Mouse (Mus musculus) hindbrain, embryonic 12.5 days (tissue): ENCODE results near the gene Gm6525. TPM values are rescaled to one million over a fixed set of nuclear protein-coding genes. Genes with fewer than 3 reads are reported as not detected.

Experiments used
- ATAC-seq: fragments of 200-750 bp; cut with Nextera tagmentation; 2 replicates; pipeline ENCODE4 v1.8.0; 2017; ENCODE audit warnings: moderate TSS enrichment; ENCODE audit not compliant: low FRiP score
- H3K27ac ChIP-seq: fragments of 300-500 bp; sonication (generic); 2 replicates; pipeline ENCODE4 v1.5.1; 2016; ENCODE audit warnings: mild to moderate bottlenecking
- H3K27me3 ChIP-seq: fragments of 300-500 bp; sonication (generic); 2 replicates; pipeline ENCODE4 v1.6.1; 2016; ENCODE audit warnings: mild to moderate bottlenecking
- H3K36me3 ChIP-seq: fragments of 300-500 bp; sonication (generic); 2 replicates; pipeline ENCODE4 v1.6.1; 2016; ENCODE audit warnings: mild to moderate bottlenecking
- H3K4me1 ChIP-seq: fragments of 300-500 bp; sonication (generic); 2 replicates; pipeline ENCODE4 v1.6.1; 2016
- H3K4me2 ChIP-seq: fragments of 300-500 bp; sonication (generic); replicated peaks from 2 replicates; pipeline ENCODE4 v1.6.1; 2016; ENCODE audit warnings: mild to moderate bottlenecking
- H3K4me3 ChIP-seq: fragments of 300-500 bp; sonication (generic); 2 replicates; pipeline ENCODE4 v1.5.1; 2016; ENCODE audit warnings: mild to moderate bottlenecking
- H3K9ac ChIP-seq: fragments of 300-500 bp; sonication (generic); 2 replicates; pipeline ENCODE4 v1.6.1; 2016; ENCODE audit warnings: mild to moderate bottlenecking, moderate library complexity
- H3K9me3 ChIP-seq: fragments of 300-500 bp; sonication (generic); replicated peaks from 2 replicates; pipeline ENCODE4 v1.6.1; 2016; ENCODE audit warnings: mild to moderate bottlenecking
- WGBS: fragments of 180-500 bp; shearing (Covaris S2); methylation state at CpG from one replicate; pipeline ENCODE4 v1.1.7; 2016; 5-methylcytosine and 5-hydroxymethylcytosine counted together
- polyA plus RNA-seq: library from polyadenylated mRNA; unstranded; fragments of >200 nt; fragmentation: Nextera tagmentation; extraction: Ambion mirVana; gene quantifications from 2 replicates; pipeline ENCODE4 v1.2.1, GENCODE M21; 2016

The Gm6525 gene
- polyA plus RNA-seq, result 1.4 and 2.4 TPM in 2 replicates

GRCm38 (mm10) chr3:84173581-84174154 lies at the start of gene Gm6525:
Gm6525 (plus strand) TSS chr3:84174104.
- Histone ChIP-seq H3K4me2 (no peak within 1 kb of the TSS), H3K9me3 (no peaks in the 10 kb centered on the region), H3K4me3 (no peak within 1 kb of the TSS), H3K4me1 (no peaks in the 10 kb centered on the region), H3K27ac (no peak within 1 kb of the TSS), H3K27me3 (no peaks in the 10 kb centered on the region), H3K36me3 (peaks cover 57% of the 10 kb centered on the region), H3K9ac (no peak within 1 kb of the TSS)
- no peak for ATAC-seq
- 91% methylated on average over 11 of the region's 11 CpGs for WGBS

- Histone ChIP-seq H3K27me3 (no peaks in the 10 kb centered on the region), H3K4me2 (no peak overlapping the region), H3K4me1 (no peaks in the 10 kb centered on the region), H3K9ac (no peak overlapping the region), H3K36me3 (no peaks in the 10 kb centered on the region), H3K27ac (no peak overlapping the region), H3K4me3 (no peak overlapping the region), H3K9me3 (no peaks in the 10 kb centered on the region)
- 64% methylated on average over 6 of the region's 6 CpGs for WGBS
- no peak for ATAC-seq
These were observed 48.1 kb upstream of the Gm6525 start for GRCm38 (mm10) chr3:84125704-84126289.

GRCm38 (mm10) chr3:84126721-84127120 lies 47.2 kb upstream of the Gm6525 start:
- H3K4me2 ChIP-seq, result no peak overlapping the region
- H3K9me3 ChIP-seq, result no peaks in the 10 kb centered on the region
- WGBS, result 88% methylated on average over 3 of the region's 3 CpGs
- H3K27ac ChIP-seq, result no peak overlapping the region
- H3K4me3 ChIP-seq, result no peak overlapping the region
- H3K27me3 ChIP-seq, result no peaks in the 10 kb centered on the region
- no peak for ATAC-seq
- no peaks in the 10 kb centered on the region for H3K4me1 ChIP-seq
- no peaks in the 10 kb centered on the region for H3K36me3 ChIP-seq
- no peak overlapping the region for H3K9ac ChIP-seq

- WGBS, result 80% methylated on average over 2 of the region's 2 CpGs
- H3K4me2 ChIP-seq, result no peak overlapping the region
These were observed 46.5 kb upstream of the Gm6525 start for GRCm38 (mm10) chr3:84127431-84127830.

GRCm38 (mm10) chr3:84128871-84129870 lies 44.7 kb upstream of the Gm6525 start:
- Histone ChIP-seq H3K4me2 (no peak overlapping the region), H3K27me3 (no peaks in the 10 kb centered on the region), H3K27ac (no peak overlapping the region), H3K4me1 (no peaks in the 10 kb centered on the region), H3K36me3 (no peaks in the 10 kb centered on the region), H3K9ac (no peak overlapping the region), H3K4me3 (no peak overlapping the region), H3K9me3 (no peaks in the 10 kb centered on the region)
- 67% methylated on average over 11 of the region's 11 CpGs for WGBS
- ATAC-seq, result no peak

More at GRCm38 (mm10) chr3:84127431-84127830, 46.5 kb upstream of the Gm6525 start:
- Histone ChIP-seq H3K36me3 (no peaks in the 10 kb centered on the region), H3K9ac (no peak overlapping the region), H3K27me3 (no peaks in the 10 kb centered on the region), H3K4me3 (no peak overlapping the region), H3K9me3 (no peaks in the 10 kb centered on the region), H3K27ac (no peak overlapping the region), H3K4me1 (no peaks in the 10 kb centered on the region)
- no peak for ATAC-seq

- no peak overlapping the region for H3K4me2 ChIP-seq
- H3K9me3 ChIP-seq, result no peaks in the 10 kb centered on the region
- no peaks in the 10 kb centered on the region for H3K4me1 ChIP-seq
- 74% methylated on average over 5 of the region's 5 CpGs for WGBS
- H3K36me3 ChIP-seq, result no peaks in the 10 kb centered on the region
- no peak overlapping the region for H3K4me3 ChIP-seq
- no peak overlapping the region for H3K27ac ChIP-seq
- H3K27me3 ChIP-seq, result no peaks in the 10 kb centered on the region
- ATAC-seq, result no peak
- no peak overlapping the region for H3K9ac ChIP-seq
These were observed 43.1 kb upstream of the Gm6525 start for GRCm38 (mm10) chr3:84130776-84131175.

- H3K4me3 ChIP-seq, result no peak overlapping the region
- no peaks in the 10 kb centered on the region for H3K27me3 ChIP-seq
- H3K27ac ChIP-seq, result no peak overlapping the region
- H3K4me1 ChIP-seq, result no peaks in the 10 kb centered on the region
- H3K4me2 ChIP-seq, result no peak overlapping the region
- no peak overlapping the region for H3K9ac ChIP-seq
- 84% methylated on average over 3 of the region's 3 CpGs for WGBS
- no peaks in the 10 kb centered on the region for H3K9me3 ChIP-seq
- no peak for ATAC-seq
- no peaks in the 10 kb centered on the region for H3K36me3 ChIP-seq
These were observed 42.5 kb upstream of the Gm6525 start for GRCm38 (mm10) chr3:84131369-84131768.

GRCm38 (mm10) chr3:84135387-84135786 lies 38.5 kb upstream of the Gm6525 start:
- no peak overlapping the region for H3K27ac ChIP-seq
- ATAC-seq, result 0 out of 2 replicates have a peak, but pooled peaks have one; percentile 29
- no peak overlapping the region for H3K9ac ChIP-seq
- no peaks in the 10 kb centered on the region for H3K27me3 ChIP-seq
- no peaks in the 10 kb centered on the region for H3K4me1 ChIP-seq
- H3K4me3 ChIP-seq, result no peak overlapping the region
- 31% methylated on average over 9 of the region's 9 CpGs for WGBS
- no peak overlapping the region for H3K4me2 ChIP-seq
- no peaks in the 10 kb centered on the region for H3K9me3 ChIP-seq
- H3K36me3 ChIP-seq, result no peaks in the 10 kb centered on the region

GRCm38 (mm10) chr3:84135933-84136332 lies 38.0 kb upstream of the Gm6525 start:
- no peaks in the 10 kb centered on the region for H3K9me3 ChIP-seq
- no peaks in the 10 kb centered on the region for H3K4me1 ChIP-seq
- H3K36me3 ChIP-seq, result no peaks in the 10 kb centered on the region
- H3K27me3 ChIP-seq, result no peaks in the 10 kb centered on the region
- no peak for ATAC-seq
- WGBS, result 73% methylated on average over 6 of the region's 6 CpGs
- H3K9ac ChIP-seq, result no peak overlapping the region
- no peak overlapping the region for H3K27ac ChIP-seq
- H3K4me2 ChIP-seq, result no peak overlapping the region
- no peak overlapping the region for H3K4me3 ChIP-seq

- no peaks in the 10 kb centered on the region for H3K9me3 ChIP-seq
- no peaks in the 10 kb centered on the region for H3K27me3 ChIP-seq
- H3K27ac ChIP-seq, result no peak overlapping the region
- H3K36me3 ChIP-seq, result no peaks in the 10 kb centered on the region
- H3K4me3 ChIP-seq, result no peak overlapping the region
- H3K4me1 ChIP-seq, result no peaks in the 10 kb centered on the region
- no peak overlapping the region for H3K4me2 ChIP-seq
- 91% methylated on average over 7 of the region's 7 CpGs for WGBS
- ATAC-seq, result no peak
- no peak overlapping the region for H3K9ac ChIP-seq
These were observed 37.4 kb upstream of the Gm6525 start for GRCm38 (mm10) chr3:84136509-84136908.

- Histone ChIP-seq H3K9ac (no peak overlapping the region), H3K27me3 (no peaks in the 10 kb centered on the region), H3K9me3 (no peaks in the 10 kb centered on the region), H3K36me3 (no peaks in the 10 kb centered on the region), H3K27ac (no peak overlapping the region), H3K4me2 (no peak overlapping the region), H3K4me1 (no peaks in the 10 kb centered on the region), H3K4me3 (no peak overlapping the region)
- WGBS, result 71% methylated on average over 7 of the region's 7 CpGs
- ATAC-seq, result no peak
These were observed 33.0 kb upstream of the Gm6525 start for GRCm38 (mm10) chr3:84140947-84141346.

- Histone ChIP-seq H3K36me3 (no peaks in the 10 kb centered on the region), H3K4me1 (no peaks in the 10 kb centered on the region)
- WGBS, result 98% methylated on average over 3 of the region's 3 CpGs
These were observed 24.1 kb upstream of the Gm6525 start for GRCm38 (mm10) chr3:84149831-84150230.

More at GRCm38 (mm10) chr3:84149831-84150230, 24.1 kb upstream of the Gm6525 start:
- H3K9ac ChIP-seq, result no peak overlapping the region
- no peak overlapping the region for H3K27ac ChIP-seq
- no peak for ATAC-seq
- no peaks in the 10 kb centered on the region for H3K9me3 ChIP-seq
- H3K27me3 ChIP-seq, result no peaks in the 10 kb centered on the region
- no peak overlapping the region for H3K4me3 ChIP-seq
- no peak overlapping the region for H3K4me2 ChIP-seq
